Mouse (Mus musculus): ENCODE results near the gene Olfr548-ps1. TPM values are rescaled to one million over a fixed set of nuclear protein-coding genes. Genes with fewer than 3 reads are reported as not detected.
A peak's percentile ranks its signal among the peaks of the same experiment; 100 is the strongest.

Olfr548-ps1 gene
- total and polyA plus RNA-seq, 2 experiments from 2014 or later = not detected

- H3K4me2 ChIP-seq (ENCODE audit: low read depth) = no peak overlapping the region
- WGBS = 92% methylated on average over 10 of the region's 10 CpGs
- H3K27me3 ChIP-seq (ENCODE audit: insufficient read depth, low read length) = no peaks in the 10 kb centered on the region; the same call in 1 of the 2 replicates
- H3K9me3 ChIP-seq (ENCODE audit: low read length) = no peaks in the 10 kb centered on the region
- no peak for ATAC-seq
- TF ChIP-seq CTCF (IDR thresholded peaks at IDR 0.05; ENCODE audit: low read depth) = no peak
- no peaks in the 10 kb centered on the region for H3K36me3 ChIP-seq (ENCODE audit: insufficient read depth)
- H3K27ac ChIP-seq (ENCODE audit: low read depth, low read length) = no peak overlapping the region
- H3K4me1 ChIP-seq (ENCODE audit: insufficient read depth) = no peaks in the 10 kb centered on the region
- no peak overlapping the region for H3K9ac ChIP-seq
- no peak overlapping the region for H3K4me3 ChIP-seq (ENCODE audit: low read depth, low read length)
- DNase-seq = no peak
These were observed 28.8 kb upstream of the Olfr548-ps1 start for GRCm38 (mm10) chr7:102511927-102512326.

DNA sequence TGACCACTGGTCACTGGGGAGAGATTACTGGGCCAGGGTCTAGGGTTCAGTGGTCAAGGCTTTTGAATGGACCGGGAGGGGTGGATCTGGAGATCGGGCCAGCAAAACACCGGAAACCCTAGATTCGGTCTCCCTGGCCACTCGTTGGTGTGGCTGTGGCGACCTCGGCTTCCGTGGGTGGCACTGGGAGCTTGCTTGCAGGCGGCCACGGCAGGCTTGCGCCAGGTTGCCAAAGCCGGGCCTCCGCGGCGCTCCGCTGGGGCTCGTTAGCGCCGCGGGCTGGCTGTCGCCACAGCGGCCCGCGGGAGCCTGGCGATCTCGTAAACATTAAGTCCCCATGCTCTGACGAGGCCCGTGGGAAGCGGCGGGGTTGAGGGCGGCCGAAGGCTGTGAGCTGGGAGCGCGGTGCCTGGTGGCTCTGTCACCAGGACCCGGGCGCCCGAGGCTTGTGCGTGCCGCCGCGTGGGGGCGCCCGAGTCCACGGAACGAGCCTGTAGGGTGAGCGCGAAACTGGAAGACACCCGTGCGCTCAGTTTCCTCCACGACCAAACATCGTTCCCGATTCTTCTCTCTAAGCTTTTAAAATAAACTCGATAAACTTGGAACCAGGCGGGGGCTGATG, 27.8 kb upstream of the Olfr548-ps1 start:
- peak; percentile 94 for DNase-seq
- peak overlapping the region; percentile 81 for H3K9ac ChIP-seq
- no peaks in the 10 kb centered on the region for H3K9me3 ChIP-seq (ENCODE audit: low read length)
- H3K27ac ChIP-seq (ENCODE audit: low read depth, low read length) = no peak overlapping the region
- peak; percentile 91 for TF ChIP-seq CTCF (IDR thresholded peaks at IDR 0.05; ENCODE audit: low read depth)
- WGBS = 4% methylated on average over 54 of the region's 54 CpGs
- H3K4me1 ChIP-seq (ENCODE audit: insufficient read depth) = no peaks in the 10 kb centered on the region
- no peaks in the 10 kb centered on the region for H3K36me3 ChIP-seq (ENCODE audit: insufficient read depth)
- peak overlapping the region; percentile 54 for H3K4me3 ChIP-seq (ENCODE audit: low read depth, low read length)
- peak; percentile 98 for ATAC-seq
- H3K27me3 ChIP-seq (ENCODE audit: insufficient read depth, low read length) = no peaks in the 10 kb centered on the region; the same call in 1 of the 2 replicates
- H3K4me2 ChIP-seq (ENCODE audit: low read depth) = peak overlapping the region; percentile 95

DNA sequence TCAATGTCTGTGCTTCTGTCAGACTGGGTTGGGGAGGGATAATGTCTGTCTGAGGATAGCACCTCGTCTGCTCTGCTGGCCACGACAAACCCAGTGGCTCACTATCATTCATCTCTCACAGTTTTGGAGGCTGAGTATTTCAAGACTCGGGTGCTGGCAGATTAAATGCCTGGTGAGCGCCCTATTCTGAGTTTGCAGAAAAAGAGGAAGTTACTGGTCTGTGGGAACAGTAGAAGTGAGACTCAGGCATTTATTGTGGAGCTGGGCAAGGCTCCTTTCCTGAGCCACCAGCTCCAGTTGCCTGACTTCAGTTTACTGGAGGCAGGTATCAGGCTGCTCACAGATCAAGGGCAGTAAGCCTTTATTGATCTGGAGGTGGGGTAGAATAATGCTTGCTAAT, 26.6 kb upstream of the Olfr548-ps1 start:
- TF ChIP-seq CTCF (IDR thresholded peaks at IDR 0.05; ENCODE audit: low read depth) = no peak
- ATAC-seq (no peak), DNase-seq (no peak)
- Histone ChIP-seq H3K4me2 (ENCODE audit: low read depth) (no peak overlapping the region), H3K27me3 (ENCODE audit: insufficient read depth, low read length) (no peaks in the 10 kb centered on the region; the same call in 1 of the 2 replicates), H3K9me3 (ENCODE audit: low read length) (no peaks in the 10 kb centered on the region), H3K4me3 (ENCODE audit: low read depth, low read length) (no peak overlapping the region), H3K27ac (ENCODE audit: low read depth, low read length) (no peak overlapping the region), H3K9ac (no peak overlapping the region), H3K36me3 (ENCODE audit: insufficient read depth) (no peaks in the 10 kb centered on the region), H3K4me1 (ENCODE audit: insufficient read depth) (no peaks in the 10 kb centered on the region)
- WGBS = 71% methylated on average over 4 of the region's 4 CpGs

- Histone ChIP-seq H3K4me3 (ENCODE audit: low read depth, low read length) (no peak overlapping the region), H3K9ac (no peak overlapping the region), H3K4me1 (ENCODE audit: insufficient read depth) (no peaks in the 10 kb centered on the region), H3K4me2 (ENCODE audit: low read depth) (no peak overlapping the region), H3K36me3 (ENCODE audit: insufficient read depth) (no peaks in the 10 kb centered on the region), H3K27me3 (ENCODE audit: insufficient read depth, low read length) (no peaks in the 10 kb centered on the region; the same call in 1 of the 2 replicates), H3K9me3 (ENCODE audit: low read length) (no peaks in the 10 kb centered on the region), H3K27ac (ENCODE audit: low read depth, low read length) (no peak overlapping the region)
- TF ChIP-seq CTCF (IDR thresholded peaks at IDR 0.05; ENCODE audit: low read depth) = no peak
- DNase-seq (peak; percentile 26), ATAC-seq (no peak)
- 43% methylated on average over 10 of the region's 10 CpGs for WGBS
These were observed 24.2 kb upstream of the Olfr548-ps1 start for GRCm38 (mm10) chr7:102516261-102517050.

GRCm38 (mm10) chr7:102517051-102517335, 23.7 kb upstream of the Olfr548-ps1 start:
- Histone ChIP-seq H3K4me1 (ENCODE audit: insufficient read depth) (no peaks in the 10 kb centered on the region), H3K4me3 (ENCODE audit: low read depth, low read length) (no peak overlapping the region), H3K9me3 (ENCODE audit: low read length) (no peaks in the 10 kb centered on the region), H3K36me3 (ENCODE audit: insufficient read depth) (no peaks in the 10 kb centered on the region), H3K27ac (ENCODE audit: low read depth, low read length) (no peak overlapping the region), H3K4me2 (ENCODE audit: low read depth) (no peak overlapping the region), H3K9ac (no peak overlapping the region), H3K27me3 (ENCODE audit: insufficient read depth, low read length) (no peaks in the 10 kb centered on the region; the same call in 1 of the 2 replicates)
- no peak for TF ChIP-seq CTCF (IDR thresholded peaks at IDR 0.05; ENCODE audit: low read depth)
- whole genome bisulfite sequencing = 32% methylated on average over 2 of the region's 2 CpGs
- DNase-seq (peak; percentile 42), ATAC-seq (0 out of 2 replicates have a peak, but pooled peaks have one; percentile 13)

DNA sequence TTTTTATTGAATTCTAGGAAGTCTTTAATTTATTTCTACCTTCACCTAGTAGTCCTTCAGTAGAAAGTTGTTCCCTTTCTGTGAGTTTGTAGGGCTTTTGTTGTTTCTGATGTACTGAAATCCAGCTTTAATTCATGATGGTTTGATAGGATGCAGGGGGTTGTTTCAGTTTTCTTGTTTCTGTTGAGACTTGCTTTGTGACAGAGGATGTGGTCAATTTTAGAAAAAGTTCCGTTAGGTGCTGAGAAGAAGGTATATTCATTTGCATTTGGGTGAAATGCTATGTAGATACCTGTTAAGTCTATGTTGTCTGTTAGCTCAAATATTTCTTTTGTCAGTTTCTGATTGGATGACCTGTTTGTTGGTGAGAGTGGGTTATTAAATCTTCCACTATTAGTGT, 11.6 kb upstream of the Olfr548-ps1 start:
- TF ChIP-seq CTCF (IDR thresholded peaks at IDR 0.05; ENCODE audit: low read depth) = no peak
- no peak overlapping the region for H3K9ac ChIP-seq
- no peaks in the 10 kb centered on the region for H3K36me3 ChIP-seq (ENCODE audit: insufficient read depth)
- 86% methylated on average over 1 of the region's 1 CpGs for WGBS
- ATAC-seq (no peak), DNase-seq (no peak)
- no peak overlapping the region for H3K4me3 ChIP-seq (ENCODE audit: low read depth, low read length)
- no peak overlapping the region for H3K4me2 ChIP-seq (ENCODE audit: low read depth)
- no peaks in the 10 kb centered on the region for H3K9me3 ChIP-seq (ENCODE audit: low read length)
- H3K27ac ChIP-seq (ENCODE audit: low read depth, low read length) = no peak overlapping the region
- no peaks in the 10 kb centered on the region for H3K27me3 ChIP-seq (ENCODE audit: insufficient read depth, low read length)
- no peaks in the 10 kb centered on the region for H3K4me1 ChIP-seq (ENCODE audit: insufficient read depth)

DNA sequence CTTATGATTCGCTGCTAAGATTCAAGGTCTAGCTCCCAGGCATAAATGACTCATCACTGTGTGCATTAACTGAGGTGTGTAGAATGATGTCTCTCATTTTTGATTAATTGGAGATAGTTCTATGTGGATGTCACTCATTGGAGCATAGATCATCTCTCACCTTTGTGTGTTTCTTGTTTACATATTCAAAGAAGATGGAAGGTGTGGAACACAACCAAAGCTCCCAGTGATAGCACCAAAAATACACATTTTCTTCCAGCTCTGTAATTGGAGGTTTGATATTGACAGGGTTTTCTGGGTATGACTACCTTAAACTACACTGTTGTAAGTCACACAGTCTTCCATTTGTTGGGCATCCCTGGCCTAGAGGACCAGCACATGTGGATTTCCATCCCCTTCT, 6.2 kb upstream of the Olfr548-ps1 start, which contains the start of gene Olfr547:
TSS of gene Olfr547 (plus strand) at position 301 of the 400 bp plus-strand sequence.
- ATAC-seq (no peak), DNase-seq (no peak)
- WGBS = 75% methylated on average over 1 of the region's 1 CpGs
- Histone ChIP-seq H3K36me3 (ENCODE audit: insufficient read depth) (no peaks in the 10 kb centered on the region), H3K9ac (no peak within 1 kb of the TSS), H3K27me3 (ENCODE audit: insufficient read depth, low read length) (no peaks in the 10 kb centered on the region), H3K4me1 (ENCODE audit: insufficient read depth) (no peaks in the 10 kb centered on the region), H3K27ac (ENCODE audit: low read depth, low read length) (no peak within 1 kb of the TSS), H3K4me3 (ENCODE audit: low read depth, low read length) (no peak within 1 kb of the TSS), H3K4me2 (ENCODE audit: low read depth) (no peak within 1 kb of the TSS), H3K9me3 (ENCODE audit: low read length) (no peaks in the 10 kb centered on the region)
- no peak for TF ChIP-seq CTCF (IDR thresholded peaks at IDR 0.05; ENCODE audit: low read depth)

All from forebrain, postnatal 0 days (tissue).